Mouse (Mus musculus): ENCODE data around the gene St5.

DNA sequence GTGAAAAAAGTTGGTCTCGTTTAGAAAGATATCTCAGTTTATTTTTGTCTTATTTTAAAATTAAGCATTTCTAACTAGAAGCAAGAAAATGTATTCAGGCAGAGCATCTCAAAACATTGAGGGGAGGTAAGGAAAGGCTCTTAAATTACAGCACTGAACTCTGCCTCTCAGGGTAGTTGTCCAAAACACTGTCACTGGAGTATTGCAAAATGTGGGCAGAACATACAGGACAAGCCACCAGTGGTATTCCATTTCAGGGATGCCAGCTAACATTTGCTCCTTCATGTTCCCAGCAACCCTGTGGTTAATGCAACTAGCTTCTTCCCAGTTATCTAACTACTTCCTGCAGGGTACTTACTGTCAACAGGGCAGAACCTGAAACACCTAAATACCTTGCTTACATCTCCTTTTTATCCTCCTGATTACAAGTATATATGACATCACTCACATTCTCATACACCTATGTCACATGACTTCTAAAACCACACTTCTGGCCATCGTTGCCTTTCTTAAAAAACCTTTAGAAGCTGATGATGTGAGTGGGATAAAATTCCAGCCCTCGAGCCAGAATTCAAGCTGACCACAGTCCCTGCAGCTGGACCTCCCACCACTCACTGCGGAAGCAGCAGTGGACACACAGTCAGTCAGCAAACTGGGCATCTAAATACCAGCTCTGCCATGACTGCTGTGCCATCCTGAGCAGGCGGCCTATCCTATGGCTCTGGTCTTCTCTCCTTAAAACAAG, 33.8 kb downstream of the St5 start:
- TF ChIP-seq EP300 (IDR thresholded peaks at IDR 0.05; ENCODE audit: insufficient read depth, low read depth, low read length) (no peak), CTCF (IDR thresholded peaks at IDR 0.05; ENCODE audit: low read depth, low read length) (no peak)

Measured in ES-Bruce4 (cell line).